Mouse (Mus musculus) G1E (cell line): ENCODE data around the gene Vps11. TPM values are rescaled to one million over a fixed set of nuclear protein-coding genes. Genes with fewer than 3 reads are reported as not detected.

Source experiments
- ATAC-seq: 2 replicates; pipeline ENCODE4 v1.8.0; 2016; ENCODE audit warnings: mild to moderate bottlenecking; ENCODE audit not compliant: insufficient number of reproducible peaks, poor library complexity, low FRiP score, severe bottlenecking; ENCODE audit errors: extremely low read depth
- DNase-seq: peaks from one replicate; pipeline ENCODE4 v3.0.0; 2012; ENCODE audit warnings: low spot score
- H3K27me3 ChIP-seq: 2 replicates; pipeline ENCODE4 v1.6.1; 2012; ENCODE audit warnings: mild to moderate bottlenecking, low read length, inconsistent platforms; ENCODE audit not compliant: insufficient read depth
- H3K36me3 ChIP-seq: replicated peaks from 2 replicates; pipeline ENCODE3; 2012; ENCODE audit warnings: mild to moderate bottlenecking, inconsistent platforms
- H3K4me1 ChIP-seq: 2 replicates; pipeline ENCODE4 v1.6.1; 2012; ENCODE audit warnings: low read depth, low read length, inconsistent platforms, mixed read lengths; ENCODE audit not compliant: insufficient read depth
- H3K4me3 ChIP-seq: 2 replicates; pipeline ENCODE4 v1.5.1; 2012; ENCODE audit warnings: low read depth, mild to moderate bottlenecking, inconsistent platforms, low read length, moderate library complexity, mixed read lengths
- H3K9me3 ChIP-seq: replicated peaks from 2 replicates; pipeline ENCODE4 v1.6.1; 2012; ENCODE audit warnings: inconsistent platforms
- CTCF ChIP-seq: IDR thresholded peaks from 2 replicates; pipeline ENCODE4 v1.5.1; 2012; ENCODE audit warnings: low read depth, low read length, inconsistent platforms, mixed read lengths
- GATA1 ChIP-seq: IDR thresholded peaks from 2 replicates; pipeline ENCODE4 v1.6.1; 2012; ENCODE audit warnings: borderline replicate concordance, low read length, inconsistent platforms, mixed read lengths
- GATA2 ChIP-seq: IDR thresholded peaks from 2 replicates; pipeline ENCODE4 v1.6.1; 2012; ENCODE audit warnings: low read depth, low read length, inconsistent platforms, borderline replicate concordance
- POLR2AphosphoS5 ChIP-seq: IDR thresholded peaks from 2 replicates; pipeline ENCODE4 v1.6.1; 2012; ENCODE audit warnings: low read depth, low read length, inconsistent platforms; ENCODE audit not compliant: insufficient replicate concordance
- TAL1 ChIP-seq: conservative IDR thresholded peaks from 2 replicates; pipeline ENCODE4 v1.6.1; 2012; ENCODE audit warnings: low read depth, low read length, inconsistent platforms, mixed read lengths
- polyA plus RNA-seq: library from polyadenylated mRNA; stranded (reverse); fragments of >175 nt; gene quantifications from 2 replicates; pipeline ENCODE4 v1.2.3, GENCODE M21; 2012
- total RNA-seq, 2 experiments: library from RNA; stranded (forward) in 1 of 2; stranded (reverse) in 1 of 2; fragments of 200-1000 nt in 1 of 2; fragments of >200 nt in 1 of 2; fragmentation: Nextera tagmentation in 1 of 2; gene quantifications; 2 replicates each; pipeline ENCODE4 v1.2.3; 2014 to 2017

The Vps11 gene
- total and polyA plus RNA-seq, 3 experiments: 7.7 to 27.0 (median 15.7) TPM

DNA sequence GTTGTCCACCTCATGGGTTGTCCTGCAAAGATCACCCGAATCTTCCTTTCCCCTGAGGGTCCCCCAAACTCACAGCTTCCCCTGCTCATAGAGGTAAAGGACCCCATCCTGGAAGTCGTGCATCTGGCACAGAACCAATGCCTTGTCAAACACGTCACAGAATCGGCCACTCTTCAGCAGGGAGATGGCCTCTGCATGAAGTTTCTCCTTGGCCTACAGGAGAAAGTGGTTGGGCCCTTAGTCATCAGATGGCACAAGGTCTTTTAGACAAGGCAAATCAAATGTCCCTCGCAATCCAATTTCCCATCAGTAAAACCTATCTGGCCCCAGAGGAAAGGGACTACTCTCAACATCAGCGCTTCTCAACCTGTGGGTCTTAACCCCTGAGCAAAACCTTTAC lies 8.3 kb downstream of the Vps11 start:
- ATAC-seq (no peak), DNase-seq (no peak)
- H3K36me3 ChIP-seq: peaks cover 93% of the 10 kb centered on the region
- no peaks in the 10 kb centered on the region for H3K27me3 ChIP-seq
- no peak overlapping the region for H3K4me3 ChIP-seq
- H3K4me1 ChIP-seq: peaks cover 23% of the 10 kb centered on the region
- H3K9me3 ChIP-seq: no peaks in the 10 kb centered on the region
- no peak for TF ChIP-seq CTCF
- TF ChIP-seq GATA2: no peak
- no peak for TF ChIP-seq POLR2AphosphoS5
- no peak for TF ChIP-seq GATA1
- TF ChIP-seq TAL1: no peak

DNA sequence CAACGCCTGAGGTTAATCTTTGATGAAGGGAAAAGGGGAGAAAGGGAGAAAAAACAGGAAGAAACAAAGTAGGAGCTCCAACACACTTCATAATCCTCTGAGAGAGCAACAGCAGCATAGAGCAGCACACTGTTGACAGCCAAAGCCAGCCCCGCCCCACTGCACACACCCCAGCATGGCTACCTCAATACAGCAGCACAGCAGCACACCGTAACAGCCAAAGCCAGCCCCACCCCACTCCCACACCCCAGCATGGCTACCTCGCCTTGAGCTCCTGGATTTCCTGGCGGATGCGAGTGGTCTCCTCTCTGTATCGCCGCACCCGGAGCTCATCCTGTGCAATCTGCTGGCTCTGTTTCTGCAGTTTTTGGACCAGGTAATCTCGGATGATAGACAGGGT lies 9.1 kb downstream of the Vps11 start:
- no peak for TF ChIP-seq TAL1
- TF ChIP-seq GATA2: no peak
- no peak for TF ChIP-seq GATA1
- no peak for TF ChIP-seq CTCF
- TF ChIP-seq POLR2AphosphoS5: no peak
- ATAC-seq (no peak), DNase-seq (no peak)
- no peaks in the 10 kb centered on the region for H3K9me3 ChIP-seq
- H3K36me3 ChIP-seq: peaks cover 94% of the 10 kb centered on the region
- H3K4me3 ChIP-seq: no peak overlapping the region
- H3K4me1 ChIP-seq: peaks cover 24% of the 10 kb centered on the region
- H3K27me3 ChIP-seq: no peaks in the 10 kb centered on the region

DNA sequence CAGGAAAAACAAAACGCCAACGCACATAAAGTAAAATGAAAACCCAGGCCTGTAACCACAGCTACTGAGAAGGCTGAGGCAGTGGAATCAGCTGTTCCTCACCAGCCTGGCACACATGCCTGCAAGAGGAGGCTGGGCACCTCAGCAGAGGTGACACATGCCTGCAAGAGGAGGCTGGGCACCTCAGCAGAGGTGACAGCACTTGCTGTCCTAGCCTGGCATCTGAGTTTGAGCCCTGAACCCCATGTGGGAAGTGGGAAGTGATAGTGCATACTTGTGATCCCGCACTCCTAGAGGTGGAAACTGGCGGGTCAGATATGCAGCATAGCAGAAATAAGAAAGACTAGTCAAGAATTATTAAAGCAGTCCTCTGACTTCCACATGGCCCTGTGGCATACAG lies 10.1 kb downstream of the Vps11 start:
- ATAC-seq (no peak), DNase-seq (no peak)
- Histone ChIP-seq H3K36me3 (peaks cover 96% of the 10 kb centered on the region), H3K27me3 (no peaks in the 10 kb centered on the region), H3K4me1 (peaks cover 23% of the 10 kb centered on the region), H3K4me3 (no peak overlapping the region), H3K9me3 (no peaks in the 10 kb centered on the region)
- no peak for TF ChIP-seq GATA2
- no peak for TF ChIP-seq GATA1
- TF ChIP-seq CTCF: no peak
- no peak for TF ChIP-seq POLR2AphosphoS5
- no peak for TF ChIP-seq TAL1

DNA sequence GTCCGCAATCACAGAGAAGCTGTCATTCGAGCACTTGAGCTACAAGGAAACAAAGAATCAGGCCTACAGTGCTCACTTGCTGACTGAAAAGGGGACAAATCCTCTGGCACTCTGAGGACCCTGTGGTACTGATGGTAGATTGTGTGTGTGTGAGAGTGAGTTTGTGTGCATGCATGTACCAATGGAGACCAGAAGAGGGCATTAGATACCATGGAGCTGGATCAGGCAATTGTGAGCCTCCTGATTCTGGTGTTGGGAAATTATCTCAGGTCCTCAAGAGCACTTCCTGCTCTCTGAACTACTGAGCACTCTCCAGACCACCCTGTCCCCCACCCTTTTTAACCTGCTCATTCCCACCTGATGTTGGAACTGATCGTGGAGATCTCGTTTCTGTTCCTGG lies 12.9 kb downstream of the Vps11 start:
- Histone ChIP-seq H3K9me3 (no peaks in the 10 kb centered on the region), H3K4me1 (peaks cover 34% of the 10 kb centered on the region), H3K4me3 (no peak overlapping the region), H3K27me3 (no peaks in the 10 kb centered on the region), H3K36me3 (peaks cover 80% of the 10 kb centered on the region)
- no peak for TF ChIP-seq POLR2AphosphoS5
- TF ChIP-seq TAL1: no peak
- TF ChIP-seq CTCF: no peak
- no peak for TF ChIP-seq GATA1
- no peak for TF ChIP-seq GATA2
- no peak for DNase-seq
- ATAC-seq: no peak

DNA sequence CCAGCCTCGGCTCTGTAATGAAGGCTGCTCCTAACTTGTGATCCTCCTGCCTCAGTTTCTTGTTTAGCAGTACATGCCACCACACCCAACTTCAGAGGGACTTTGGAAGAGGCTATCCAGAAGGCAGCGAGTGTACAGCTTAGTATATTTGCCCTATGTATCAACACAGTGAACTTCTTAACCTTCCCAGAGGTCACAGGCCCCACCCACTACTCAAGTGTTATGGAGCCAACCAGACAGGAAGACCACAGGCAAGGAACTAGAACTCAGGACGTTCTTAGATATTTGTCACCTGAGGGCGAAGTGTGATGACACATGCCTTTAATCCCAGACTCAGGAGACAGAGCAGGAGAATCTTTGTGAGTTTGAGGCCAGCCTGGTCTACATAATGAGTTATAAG lies 13.8 kb downstream of the Vps11 start:
- H3K4me1 ChIP-seq: peaks cover 37% of the 10 kb centered on the region
- H3K36me3 ChIP-seq: peaks cover 73% of the 10 kb centered on the region
- TF ChIP-seq POLR2AphosphoS5 (no peak), CTCF (no peak), GATA2 (no peak), GATA1 (no peak), TAL1 (no peak)

DNA sequence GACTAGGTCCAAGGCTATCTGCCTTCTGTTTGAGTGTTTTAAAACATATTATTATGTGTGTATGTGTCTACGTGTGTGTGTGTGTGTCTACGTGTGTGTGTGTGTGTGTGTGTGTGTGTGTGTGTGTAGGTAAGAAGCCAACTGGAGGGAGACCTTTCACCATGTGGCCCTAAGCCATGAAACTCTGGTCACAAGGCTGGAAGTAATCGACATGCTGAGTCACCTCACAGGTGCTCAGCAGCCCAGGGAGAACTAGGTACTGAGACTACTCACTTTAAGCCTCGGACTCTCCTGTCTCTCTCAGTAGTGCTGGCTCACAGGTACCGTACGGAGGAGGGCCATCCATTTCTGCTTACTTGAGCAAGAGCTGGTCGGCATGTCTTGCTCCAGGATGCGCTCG lies 14.3 kb downstream of the Vps11 start:
- Histone ChIP-seq H3K9me3 (no peaks in the 10 kb centered on the region), H3K4me1 (peaks cover 38% of the 10 kb centered on the region), H3K4me3 (no peak overlapping the region), H3K27me3 (no peaks in the 10 kb centered on the region), H3K36me3 (peaks cover 72% of the 10 kb centered on the region)
- no peak for TF ChIP-seq CTCF
- no peak for TF ChIP-seq GATA2
- TF ChIP-seq POLR2AphosphoS5: no peak
- TF ChIP-seq GATA1: no peak
- no peak for TF ChIP-seq TAL1
- DNase-seq (no peak), ATAC-seq (no peak)

More for the DNA sequence above, 13.8 kb downstream of the Vps11 start:
- DNase-seq (no peak), ATAC-seq (no peak)
- H3K9me3 ChIP-seq: no peaks in the 10 kb centered on the region
- H3K27me3 ChIP-seq: no peaks in the 10 kb centered on the region
- H3K4me3 ChIP-seq: no peak overlapping the region
